Mouse (Mus musculus) intestine, postnatal 0 days (tissue): ENCODE measurements around the gene Disc1. TPM values are rescaled to one million over a fixed set of nuclear protein-coding genes. Genes with fewer than 3 reads are reported as not detected.

Experiments
- ATAC-seq: fragments of 200-750 bp; cut with Nextera tagmentation; 2 replicates; pipeline ENCODE4 v1.8.0; 2017; ENCODE audit warnings: mild to moderate bottlenecking, moderate TSS enrichment, moderate library complexity
- H3K27ac ChIP-seq: fragments of 300-500 bp; sonication (generic); 2 replicates; pipeline ENCODE4 v1.5.1; 2014; ENCODE audit warnings: mild to moderate bottlenecking, low read depth, low read length, moderate library complexity
- H3K27me3 ChIP-seq: fragments of 300-500 bp; sonication (generic); replicated peaks from 2 replicates; pipeline ENCODE4 v1.6.1; 2014; ENCODE audit warnings: low read length, mixed read lengths; ENCODE audit not compliant: control insufficient read depth, insufficient read depth
- H3K36me3 ChIP-seq: fragments of 300-500 bp; sonication (generic); 2 replicates; pipeline ENCODE4 v1.6.1; 2014; ENCODE audit warnings: mild to moderate bottlenecking, moderate library complexity; ENCODE audit not compliant: control insufficient read depth, insufficient read depth
- H3K4me1 ChIP-seq: fragments of 300-500 bp; sonication (generic); replicated peaks from 2 replicates; pipeline ENCODE4 v1.6.1; 2014; ENCODE audit warnings: antibody characterized with exemption, low read length, mixed read lengths; ENCODE audit not compliant: control insufficient read depth, insufficient read depth
- H3K4me2 ChIP-seq: fragments of 300-500 bp; sonication (generic); replicated peaks from 2 replicates; pipeline ENCODE4 v1.6.1; 2014; ENCODE audit warnings: low read depth, mild to moderate bottlenecking, moderate library complexity
- H3K4me3 ChIP-seq: fragments of 300-500 bp; sonication (generic); 2 replicates; pipeline ENCODE4 v1.5.1; 2014; ENCODE audit warnings: low read depth, low read length
- H3K9ac ChIP-seq: fragments of 300-500 bp; sonication (generic); 2 replicates; pipeline ENCODE4 v1.6.1; 2014; ENCODE audit warnings: mild to moderate bottlenecking, low read depth, low read length
- H3K9me3 ChIP-seq: fragments of 300-500 bp; sonication (generic); 2 replicates; pipeline ENCODE4 v1.6.1; 2016; ENCODE audit warnings: mixed run types; ENCODE audit not compliant: control insufficient read depth
- CTCF ChIP-seq: sonication (generic); IDR thresholded peaks from 2 replicates; pipeline ENCODE4 v1.5.1; 2016; ENCODE audit warnings: low read depth, mild to moderate bottlenecking, control low read depth, antibody characterized with exemption, moderate library complexity
- WGBS: fragments of 180-500 bp; shearing (Covaris S2); extraction: QIAGEN DNeasy Blood & Tissue Kit; methylation state at CpG from one replicate; pipeline ENCODE4 v1.1.7; 2014; 5-methylcytosine and 5-hydroxymethylcytosine counted together
- polyA plus RNA-seq: library from polyadenylated mRNA; unstranded; fragments of >200 nt; fragmentation: Nextera tagmentation; extraction: Ambion mirVana; gene quantifications from 2 replicates; pipeline ENCODE4 v1.2.1, GENCODE M21; 2015

Gene Disc1
- polyA plus RNA-seq, 1 experiment from 2014 or later: 0.40 TPM

DNA sequence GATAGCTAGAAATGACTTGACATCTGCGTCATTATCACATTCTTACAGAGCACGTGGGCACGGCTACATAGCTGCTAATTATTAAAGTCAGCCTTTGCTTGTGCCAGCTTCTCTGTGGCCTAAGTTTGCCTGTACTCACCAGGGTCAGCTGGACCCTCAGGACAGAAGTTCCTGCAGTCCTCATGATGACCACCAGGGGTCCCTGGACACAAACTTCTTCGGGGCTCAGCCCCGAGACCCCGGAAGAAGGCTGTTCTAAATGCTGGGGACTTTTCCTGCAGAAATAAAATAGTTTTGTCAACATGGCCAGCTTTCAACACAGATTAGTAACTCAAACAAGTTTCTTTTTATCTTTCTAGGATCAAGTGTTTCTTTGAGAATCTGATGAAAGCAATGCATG, 74.3 kb downstream of the Disc1 start:
- 27% methylated on average over 6 of the region's 6 CpGs for WGBS
- Histone ChIP-seq H3K27ac (no peak overlapping the region), H3K9ac (no peak overlapping the region), H3K4me1 (no peaks in the 10 kb centered on the region), H3K4me3 (no peak overlapping the region), H3K9me3 (no peaks in the 10 kb centered on the region), H3K4me2 (no peak overlapping the region), H3K36me3 (no peaks in the 10 kb centered on the region), H3K27me3 (no peaks in the 10 kb centered on the region)
- TF ChIP-seq CTCF: peak; percentile 85
- 0 out of 2 replicates have a peak, but pooled peaks have one; percentile 10 for ATAC-seq

DNA sequence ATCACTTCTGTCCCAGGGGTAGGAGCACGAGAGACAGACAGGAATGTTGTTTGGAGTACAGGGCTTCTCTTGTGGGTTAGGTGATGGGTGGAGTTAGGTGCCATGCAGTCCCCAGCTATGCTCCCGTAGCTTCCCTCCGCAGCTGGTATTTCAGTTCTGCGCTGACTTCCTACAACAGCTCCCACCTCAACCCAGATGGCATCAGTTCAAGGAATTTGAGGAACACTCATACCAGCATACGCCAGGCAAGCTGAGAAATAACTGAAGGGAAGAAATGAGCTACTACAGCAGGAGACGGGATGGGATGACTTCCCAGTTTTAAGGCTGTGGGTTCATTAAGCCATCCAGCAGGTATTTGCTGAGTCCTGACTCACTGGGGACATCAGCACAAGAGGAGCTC, 76.8 kb downstream of the Disc1 start:
- H3K9ac ChIP-seq: no peak overlapping the region
- WGBS: 82% methylated on average over 6 of the region's 6 CpGs
- H3K4me2 ChIP-seq: no peak overlapping the region
- no peaks in the 10 kb centered on the region for H3K27me3 ChIP-seq
- no peak for TF ChIP-seq CTCF
- no peaks in the 10 kb centered on the region for H3K36me3 ChIP-seq
- H3K4me1 ChIP-seq: no peaks in the 10 kb centered on the region
- H3K27ac ChIP-seq: no peak overlapping the region
- H3K4me3 ChIP-seq: no peak overlapping the region
- ATAC-seq: no peak
- H3K9me3 ChIP-seq: no peaks in the 10 kb centered on the region

- no peak overlapping the region for H3K4me2 ChIP-seq
- ATAC-seq: no peak
- H3K4me1 ChIP-seq: no peaks in the 10 kb centered on the region
- H3K4me3 ChIP-seq: no peak overlapping the region
- H3K27ac ChIP-seq: no peak overlapping the region
- H3K9ac ChIP-seq: no peak overlapping the region
- 70% methylated on average over 7 of the region's 7 CpGs for WGBS
- H3K27me3 ChIP-seq: no peaks in the 10 kb centered on the region
- no peak for TF ChIP-seq CTCF
- no peaks in the 10 kb centered on the region for H3K9me3 ChIP-seq
- H3K36me3 ChIP-seq: no peaks in the 10 kb centered on the region
Observed at GRCm38 (mm10) chr8:125131265-125131664, 77.3 kb downstream of the Disc1 start.

DNA sequence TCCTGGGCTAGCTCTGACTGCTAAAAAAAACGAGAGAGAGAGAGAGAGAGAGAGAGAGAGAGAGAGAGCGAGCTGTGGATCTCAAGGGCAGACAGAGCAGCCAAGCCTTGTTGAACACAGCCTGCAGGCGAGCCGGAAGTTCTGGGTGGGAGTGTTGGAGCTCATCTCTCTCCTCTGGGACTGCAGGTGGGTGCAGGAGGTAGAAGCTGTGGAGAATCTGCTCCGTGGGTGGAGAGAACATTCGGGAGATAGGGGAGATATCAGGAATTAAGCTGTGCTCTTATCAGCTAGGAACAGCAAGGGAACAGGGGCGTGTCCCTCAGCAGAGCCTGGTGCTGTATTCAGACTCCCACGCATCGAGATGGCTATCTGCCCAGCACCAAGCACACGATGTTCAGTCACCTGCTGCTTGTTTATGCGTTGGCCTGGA, 79.7 kb downstream of the Disc1 start:
- Histone ChIP-seq H3K27ac (no peak overlapping the region), H3K4me2 (no peak overlapping the region), H3K27me3 (no peaks in the 10 kb centered on the region), H3K9ac (no peak overlapping the region), H3K4me1 (no peaks in the 10 kb centered on the region), H3K9me3 (no peaks in the 10 kb centered on the region), H3K4me3 (no peak overlapping the region), H3K36me3 (no peaks in the 10 kb centered on the region)
- WGBS: 32% methylated on average over 11 of the region's 11 CpGs
- no peak for TF ChIP-seq CTCF
- ATAC-seq: no peak

DNA sequence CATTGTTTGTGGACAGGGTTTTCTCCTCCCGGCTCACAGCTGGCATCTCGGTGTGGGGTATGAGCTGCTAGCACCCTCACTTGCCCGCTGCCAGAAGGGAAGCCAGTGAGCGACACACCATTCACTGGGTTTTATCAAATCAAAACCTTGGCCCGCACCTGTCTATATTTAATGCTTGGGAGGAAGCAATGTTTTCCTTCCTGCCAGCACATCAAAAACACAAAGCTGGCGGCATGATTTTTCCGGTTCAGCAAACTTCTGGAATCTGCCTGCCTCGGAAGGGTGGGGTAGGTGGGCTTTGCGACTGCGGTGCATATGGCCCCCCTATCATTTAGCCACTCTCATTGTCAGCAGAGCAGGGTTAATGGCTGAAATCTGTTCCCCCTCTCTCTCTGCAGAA, 80.9 kb downstream of the Disc1 start:
- Histone ChIP-seq H3K4me1 (no peaks in the 10 kb centered on the region), H3K4me2 (no peak overlapping the region), H3K27me3 (no peaks in the 10 kb centered on the region), H3K36me3 (no peaks in the 10 kb centered on the region), H3K27ac (no peak overlapping the region), H3K9me3 (no peaks in the 10 kb centered on the region), H3K9ac (no peak overlapping the region), H3K4me3 (no peak overlapping the region)
- no peak for ATAC-seq
- no peak for TF ChIP-seq CTCF
- WGBS: 75% methylated on average over 10 of the region's 10 CpGs

DNA sequence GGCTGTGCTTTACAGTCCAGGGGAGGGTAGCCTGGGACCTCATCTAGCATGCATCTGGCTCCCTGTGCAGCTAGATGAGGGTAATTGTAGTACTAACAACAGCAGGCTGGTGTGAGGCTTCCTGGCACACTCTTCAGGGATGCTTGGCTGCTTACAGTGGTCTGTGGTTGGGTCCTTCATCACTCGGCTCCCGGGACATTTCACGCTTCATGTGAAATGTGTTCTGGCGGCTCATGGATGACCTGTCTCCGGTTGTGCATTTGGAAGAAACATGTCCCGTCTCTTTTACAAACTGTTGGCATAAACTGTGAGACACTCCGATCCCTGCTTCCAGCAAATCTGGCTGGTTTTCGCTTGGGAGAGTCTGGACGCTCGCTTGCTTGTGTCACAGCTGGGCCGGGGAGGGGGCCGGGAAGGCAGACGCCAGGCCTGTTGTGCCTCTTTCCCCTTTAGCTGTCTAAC, 85.7 kb downstream of the Disc1 start:
- 82% methylated on average over 13 of the region's 13 CpGs for WGBS
- TF ChIP-seq CTCF: no peak
- Histone ChIP-seq H3K4me3 (no peak overlapping the region), H3K36me3 (no peaks in the 10 kb centered on the region), H3K27me3 (no peaks in the 10 kb centered on the region), H3K27ac (no peak overlapping the region), H3K9ac (no peak overlapping the region), H3K4me2 (no peak overlapping the region), H3K4me1 (no peaks in the 10 kb centered on the region), H3K9me3 (no peaks in the 10 kb centered on the region)
- ATAC-seq: no peak

DNA sequence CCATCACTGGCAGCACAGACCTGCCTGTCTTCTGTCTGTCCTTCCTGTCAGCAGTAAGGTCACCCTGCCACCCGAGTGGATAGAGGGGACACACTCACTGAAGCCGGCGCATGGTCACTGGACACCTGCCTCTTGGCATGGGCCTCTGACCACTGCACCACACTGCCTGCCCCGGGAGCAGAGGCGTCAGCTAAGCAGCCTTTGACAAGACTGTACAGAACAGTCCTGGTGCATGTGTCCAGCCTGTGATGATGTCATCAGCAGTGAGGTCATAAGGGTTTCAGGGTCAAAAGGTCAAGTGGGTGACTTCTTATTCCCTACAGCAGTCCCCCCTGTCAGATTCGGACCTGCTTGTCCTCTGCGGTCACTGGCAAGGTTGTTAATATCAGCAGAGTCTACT, 87.0 kb downstream of the Disc1 start:
- TF ChIP-seq CTCF: no peak
- ATAC-seq: no peak
- H3K27me3 ChIP-seq: no peaks in the 10 kb centered on the region
- H3K4me3 ChIP-seq: no peak overlapping the region
- no peak overlapping the region for H3K27ac ChIP-seq
- H3K4me1 ChIP-seq: no peaks in the 10 kb centered on the region
- no peak overlapping the region for H3K4me2 ChIP-seq
- H3K36me3 ChIP-seq: no peaks in the 10 kb centered on the region
- WGBS: 74% methylated on average over 7 of the region's 7 CpGs
- no peaks in the 10 kb centered on the region for H3K9me3 ChIP-seq
- no peak overlapping the region for H3K9ac ChIP-seq
